Mouse (Mus musculus) neural tube, embryonic 11.5 days (tissue): ENCODE measurements around the gene Epo. TPM values are rescaled to one million over a fixed set of nuclear protein-coding genes. Genes with fewer than 3 reads are reported as not detected.

Experiments used
- ATAC-seq: fragments of 200-750 bp; cut with Nextera tagmentation; 2 replicates; pipeline ENCODE4 v1.8.0; 2017; ENCODE audit warnings: moderate number of reproducible peaks, mild to moderate bottlenecking, moderate TSS enrichment, moderate library complexity; ENCODE audit not compliant: insufficient read depth, low FRiP score, low TSS enrichment
- DNase-seq: peaks from one replicate; pipeline ENCODE4 v3.0.0-alpha.2; 2015; ENCODE audit warnings: low spot score
- H3K27ac ChIP-seq: fragments of 300-500 bp; sonication (generic); 2 replicates; pipeline ENCODE4 v1.5.1; 2014; ENCODE audit warnings: low read depth, mild to moderate bottlenecking, low read length
- H3K27me3 ChIP-seq: fragments of 300-500 bp; sonication (generic); 2 replicates; pipeline ENCODE4 v1.6.1; 2014; ENCODE audit warnings: mild to moderate bottlenecking, low read length, mixed read lengths; ENCODE audit not compliant: control insufficient read depth, insufficient read depth
- H3K36me3 ChIP-seq: fragments of 300-500 bp; sonication (generic); 2 replicates; pipeline ENCODE4 v1.6.1; 2014; ENCODE audit warnings: mild to moderate bottlenecking, low read length, moderate library complexity, mixed read lengths; ENCODE audit not compliant: control insufficient read depth, insufficient read depth
- H3K4me1 ChIP-seq: fragments of 300-500 bp; sonication (generic); 2 replicates; pipeline ENCODE4 v1.6.1; 2014; ENCODE audit warnings: low read length, mixed read lengths; ENCODE audit not compliant: control insufficient read depth, insufficient read depth
- H3K4me2 ChIP-seq: fragments of 300-500 bp; sonication (generic); 2 replicates; pipeline ENCODE4 v1.6.1; 2014; ENCODE audit warnings: low read depth, mild to moderate bottlenecking, moderate library complexity
- H3K4me3 ChIP-seq: fragments of 300-500 bp; sonication (generic); 2 replicates; pipeline ENCODE4 v1.5.1; 2014; ENCODE audit warnings: low read depth, low read length
- H3K9ac ChIP-seq: fragments of 300-500 bp; sonication (generic); 2 replicates; pipeline ENCODE4 v1.6.1; 2014; ENCODE audit warnings: mild to moderate bottlenecking, low read length
- H3K9me3 ChIP-seq: fragments of 300-500 bp; sonication (generic); 2 replicates; pipeline ENCODE4 v1.6.1; 2016; ENCODE audit warnings: low read length; ENCODE audit not compliant: control insufficient read depth
- WGBS: fragments of 180-500 bp; shearing (Covaris S2); extraction: QIAGEN DNeasy Blood & Tissue Kit; methylation state at CpG from one replicate; pipeline ENCODE4 v1.1.7; 2014; 5-methylcytosine and 5-hydroxymethylcytosine counted together
- polyA plus RNA-seq: library from polyadenylated mRNA; unstranded; fragments of >200 nt; fragmentation: Nextera tagmentation; extraction: Ambion mirVana; gene quantifications from 2 replicates; pipeline ENCODE4 v1.2.1, GENCODE M21; 2014

The Epo gene
- polyA plus RNA-seq, 1 experiment from 2014 or later, result 0.34 TPM

GRCm38 (mm10) chr5:137527413-137527812 lies 5.6 kb downstream of the Epo start:
- H3K4me2 ChIP-seq, result no peak overlapping the region
- H3K4me3 ChIP-seq, result no peak overlapping the region
- no peaks in the 10 kb centered on the region for H3K9me3 ChIP-seq
- H3K9ac ChIP-seq, result no peak overlapping the region
- WGBS, result 50% methylated on average over 1 of the region's 1 CpGs
- ATAC-seq (no peak), DNase-seq (no peak)
- H3K27me3 ChIP-seq, result no peaks in the 10 kb centered on the region
- peaks cover 14% of the 10 kb centered on the region; the same call in 1 of the 2 replicates for H3K4me1 ChIP-seq
- H3K27ac ChIP-seq, result no peak overlapping the region
- peaks cover 39% of the 10 kb centered on the region for H3K36me3 ChIP-seq

DNA sequence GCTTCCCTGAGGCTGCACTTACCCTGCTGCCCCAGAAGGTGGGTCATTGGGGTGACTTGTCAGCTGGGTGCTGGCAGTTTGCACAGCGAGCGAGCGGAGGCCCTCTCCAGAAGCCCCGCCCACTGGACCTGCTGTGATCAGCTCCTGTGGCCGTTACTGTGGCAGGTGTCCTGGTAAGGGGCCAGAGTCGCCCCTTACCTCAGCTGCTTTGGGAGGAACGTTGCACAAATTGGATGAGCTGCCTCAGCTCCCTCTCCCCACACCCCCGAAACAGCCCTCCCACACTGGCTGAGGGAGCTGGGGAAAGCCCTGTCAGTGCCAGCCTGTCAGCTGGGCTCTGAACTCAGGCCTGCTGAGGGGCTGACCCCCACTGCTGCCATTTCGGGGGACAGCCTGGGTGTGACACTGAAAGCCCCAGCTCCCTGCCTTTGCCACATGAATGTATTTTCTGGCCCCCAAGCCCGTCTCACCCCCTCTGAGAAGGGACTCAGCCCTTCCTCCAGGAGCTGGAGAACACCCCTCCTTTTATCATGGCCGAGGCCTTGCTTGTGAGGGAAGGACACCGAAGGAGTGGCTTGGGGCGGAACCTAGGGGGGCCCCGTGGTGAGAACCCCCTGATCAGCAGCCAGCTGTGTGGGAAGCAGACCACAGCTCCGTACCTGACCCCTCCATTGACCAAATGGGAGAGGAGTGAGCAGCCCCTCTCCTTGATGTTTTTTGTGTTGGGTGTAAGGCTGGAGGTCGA lies 6.7 kb downstream of the Epo start:
- no peak for ATAC-seq
- Histone ChIP-seq H3K27me3 (no peaks in the 10 kb centered on the region), H3K4me3 (no peak overlapping the region), H3K9ac (no peak overlapping the region), H3K4me1 (peaks cover 14% of the 10 kb centered on the region; the same call in 1 of the 2 replicates), H3K36me3 (peaks cover 47% of the 10 kb centered on the region), H3K9me3 (no peaks in the 10 kb centered on the region), H3K27ac (peak overlapping the region; percentile 34; the same call in 1 of the 2 replicates), H3K4me2 (no peak overlapping the region)
- no peak for DNase-seq
- 51% methylated on average over 16 of the region's 16 CpGs for WGBS

DNA sequence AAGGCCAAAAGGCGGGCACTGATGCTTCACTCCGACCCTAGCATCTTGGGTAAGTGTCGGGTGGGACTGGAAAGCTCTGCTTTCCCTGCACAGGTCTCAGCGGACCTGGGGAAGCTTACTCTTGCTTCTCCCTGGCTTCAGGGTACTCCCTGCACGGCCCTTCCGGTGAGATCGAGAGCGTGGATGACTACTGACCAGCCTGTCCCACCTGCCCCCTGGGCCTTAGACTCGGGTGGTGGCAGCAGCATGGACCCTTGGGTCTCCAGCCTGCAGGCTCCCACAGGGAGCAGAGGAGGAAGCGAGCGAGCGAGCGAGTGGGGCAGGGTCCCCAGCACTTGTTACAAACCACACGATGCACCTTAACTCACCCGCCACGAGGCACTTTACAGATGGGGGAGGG lies 7.5 kb downstream of the Epo start:
- H3K4me1 ChIP-seq, result peaks cover 14% of the 10 kb centered on the region; the same call in 1 of the 2 replicates
- H3K9me3 ChIP-seq, result no peaks in the 10 kb centered on the region
- H3K27ac ChIP-seq, result no peak overlapping the region
- no peak overlapping the region for H3K4me3 ChIP-seq
- ATAC-seq (no peak), DNase-seq (no peak)
- 76% methylated on average over 16 of the region's 16 CpGs for WGBS
- H3K27me3 ChIP-seq, result no peaks in the 10 kb centered on the region
- H3K4me2 ChIP-seq, result no peak overlapping the region
- no peak overlapping the region for H3K9ac ChIP-seq
- peaks cover 54% of the 10 kb centered on the region for H3K36me3 ChIP-seq

- ATAC-seq (no peak), DNase-seq (no peak)
- 90% methylated on average over 13 of the region's 13 CpGs for WGBS
- Histone ChIP-seq H3K36me3 (peaks cover 60% of the 10 kb centered on the region), H3K9me3 (no peaks in the 10 kb centered on the region), H3K4me3 (no peak overlapping the region), H3K4me2 (no peak overlapping the region), H3K4me1 (0 out of 2 replicates have a peak, but pooled peaks cover 6% of the 10 kb centered on the region), H3K27me3 (no peaks in the 10 kb centered on the region), H3K9ac (no peak overlapping the region), H3K27ac (no peak overlapping the region)
These were observed 8.4 kb downstream of the Epo start for GRCm38 (mm10) chr5:137524671-137525070.

- H3K4me1 ChIP-seq, result 0 out of 2 replicates have a peak, but pooled peaks cover 2% of the 10 kb centered on the region
- DNase-seq (no peak), ATAC-seq (no peak)
- no peak overlapping the region for H3K27ac ChIP-seq
- H3K9me3 ChIP-seq, result no peaks in the 10 kb centered on the region
- H3K4me2 ChIP-seq, result no peak overlapping the region
- no peak overlapping the region for H3K9ac ChIP-seq
- H3K36me3 ChIP-seq, result peaks cover 56% of the 10 kb centered on the region
- no peaks in the 10 kb centered on the region for H3K27me3 ChIP-seq
- 95% methylated on average over 8 of the region's 8 CpGs for WGBS
- H3K4me3 ChIP-seq, result no peak overlapping the region
These were observed 8.9 kb downstream of the Epo start for GRCm38 (mm10) chr5:137524251-137524515.

- Histone ChIP-seq H3K4me3 (no peak overlapping the region), H3K9ac (no peak overlapping the region), H3K4me1 (no peaks in the 10 kb centered on the region), H3K27me3 (no peaks in the 10 kb centered on the region), H3K4me2 (no peak overlapping the region), H3K27ac (no peak overlapping the region), H3K36me3 (peaks cover 59% of the 10 kb centered on the region), H3K9me3 (no peaks in the 10 kb centered on the region)
- DNase-seq (no peak), ATAC-seq (no peak)
- WGBS, result 89% methylated on average over 25 of the region's 25 CpGs
These were observed 9.4 kb downstream of the Epo start for GRCm38 (mm10) chr5:137523396-137524250.

- Histone ChIP-seq H3K27ac (no peak overlapping the region), H3K4me1 (no peaks in the 10 kb centered on the region), H3K4me2 (no peak overlapping the region), H3K9ac (no peak overlapping the region), H3K9me3 (no peaks in the 10 kb centered on the region), H3K4me3 (no peak overlapping the region), H3K36me3 (peaks cover 54% of the 10 kb centered on the region), H3K27me3 (no peaks in the 10 kb centered on the region)
- 78% methylated on average over 11 of the region's 11 CpGs for WGBS
- no peak for DNase-seq
- ATAC-seq, result no peak
These were observed 10.3 kb downstream of the Epo start for GRCm38 (mm10) chr5:137522711-137523110.

- Histone ChIP-seq H3K36me3 (peaks cover 57% of the 10 kb centered on the region), H3K4me2 (no peak overlapping the region), H3K27me3 (no peaks in the 10 kb centered on the region), H3K4me1 (no peaks in the 10 kb centered on the region), H3K9ac (no peak overlapping the region), H3K4me3 (no peak overlapping the region), H3K9me3 (no peaks in the 10 kb centered on the region), H3K27ac (no peak overlapping the region)
- WGBS, result 79% methylated on average over 9 of the region's 9 CpGs
- ATAC-seq, result no peak
- no peak for DNase-seq
These were observed 11.2 kb downstream of the Epo start for GRCm38 (mm10) chr5:137521861-137522260.
